Mouse (Mus musculus): ENCODE measurements around the gene Sec24c. TPM values are rescaled to one million over a fixed set of nuclear protein-coding genes. Genes with fewer than 3 reads are reported as not detected.
A peak's percentile ranks its signal among the peaks of the same experiment; 100 is the strongest.

Sec24c gene
- polyA plus RNA-seq, 1 experiment from 2014 or later = 90.5 TPM

GRCm38 (mm10) chr14:20664436-20664835 is 9.7 kb upstream of the Sec24c start:
- Histone ChIP-seq H3K4me2 (ENCODE audit: low read depth, low read length) (no peak overlapping the region), H3K4me3 (replicated peaks; ENCODE audit: low read length) (no peak overlapping the region), H3K27me3 (ENCODE audit: control insufficient read depth, insufficient read depth, low read length) (peaks cover 3% of the 10 kb centered on the region; the same call in 1 of the 2 replicates), H3K36me3 (ENCODE audit: control insufficient read depth, insufficient read depth, low read length) (no peaks in the 10 kb centered on the region), H3K4me1 (ENCODE audit: control insufficient read depth, insufficient read depth, low read length) (peaks cover 16% of the 10 kb centered on the region), H3K9me3 (replicated peaks; ENCODE audit: control insufficient read depth, low read length) (no peaks in the 10 kb centered on the region), H3K9ac (ENCODE audit: low read length) (no peak overlapping the region), H3K27ac (ENCODE audit: low read length) (no peak overlapping the region)
- no peak for ATAC-seq (ENCODE audit: insufficient read depth, low FRiP score)
- WGBS = 53% methylated on average over 3 of the region's 3 CpGs

- H3K9ac ChIP-seq (ENCODE audit: low read length) = no peak overlapping the region
- peak; percentile 71; the same call in 1 of the 2 replicates for ATAC-seq (ENCODE audit: insufficient read depth, low FRiP score)
- 0 out of 2 replicates have a peak, but pooled peaks cover under 1% of the 10 kb centered on the region for H3K4me1 ChIP-seq (ENCODE audit: control insufficient read depth, insufficient read depth, low read length)
- no peaks in the 10 kb centered on the region for H3K27me3 ChIP-seq (ENCODE audit: control insufficient read depth, insufficient read depth, low read length)
- 70% methylated on average over 1 of the region's 1 CpGs for WGBS
- no peak overlapping the region for H3K4me2 ChIP-seq (ENCODE audit: low read depth, low read length)
- H3K27ac ChIP-seq (ENCODE audit: low read length) = peak overlapping the region; percentile 62; the same call in 1 of the 2 replicates
- no peak overlapping the region for H3K4me3 ChIP-seq (replicated peaks; ENCODE audit: low read length)
- H3K9me3 ChIP-seq (replicated peaks; ENCODE audit: control insufficient read depth, low read length) = no peaks in the 10 kb centered on the region
- H3K36me3 ChIP-seq (ENCODE audit: control insufficient read depth, insufficient read depth, low read length) = no peaks in the 10 kb centered on the region
These were observed 6.6 kb upstream of the Sec24c start for GRCm38 (mm10) chr14:20667469-20667868.

- H3K4me3 ChIP-seq (replicated peaks; ENCODE audit: low read length) = no peak within 1 kb of the TSS
- H3K36me3 ChIP-seq (ENCODE audit: control insufficient read depth, insufficient read depth, low read length) = no peaks in the 10 kb centered on the region
- ATAC-seq (ENCODE audit: insufficient read depth, low FRiP score) = no peak
- H3K27me3 ChIP-seq (ENCODE audit: control insufficient read depth, insufficient read depth, low read length) = no peaks in the 10 kb centered on the region
- H3K9me3 ChIP-seq (replicated peaks; ENCODE audit: control insufficient read depth, low read length) = no peaks in the 10 kb centered on the region
- no peaks in the 10 kb centered on the region for H3K4me1 ChIP-seq (ENCODE audit: control insufficient read depth, insufficient read depth, low read length)
- H3K4me2 ChIP-seq (ENCODE audit: low read depth, low read length) = no peak within 1 kb of the TSS
- 78% methylated on average over 8 of the region's 8 CpGs for WGBS
- peak within 1 kb of the TSS; percentile 62 for H3K27ac ChIP-seq (ENCODE audit: low read length)
- no peak within 1 kb of the TSS for H3K9ac ChIP-seq (ENCODE audit: low read length)
These were observed 5.8 kb upstream of the Sec24c start, which contains the start of gene Synpo2l for GRCm38 (mm10) chr14:20668154-20668810. TSS of gene Synpo2l (minus strand) at chr14:20668354.

- no peak for ATAC-seq (ENCODE audit: insufficient read depth, low FRiP score)
- no peak overlapping the region for H3K9ac ChIP-seq (ENCODE audit: low read length)
- H3K9me3 ChIP-seq (replicated peaks; ENCODE audit: control insufficient read depth, low read length) = no peaks in the 10 kb centered on the region
- no peaks in the 10 kb centered on the region for H3K27me3 ChIP-seq (ENCODE audit: control insufficient read depth, insufficient read depth, low read length)
- no peak overlapping the region for H3K27ac ChIP-seq (ENCODE audit: low read length)
- H3K4me3 ChIP-seq (replicated peaks; ENCODE audit: low read length) = no peak overlapping the region
- no peak overlapping the region for H3K4me2 ChIP-seq (ENCODE audit: low read depth, low read length)
- H3K4me1 ChIP-seq (ENCODE audit: control insufficient read depth, insufficient read depth, low read length) = peaks cover 13% of the 10 kb centered on the region
- 93% methylated on average over 2 of the region's 2 CpGs for WGBS
- H3K36me3 ChIP-seq (ENCODE audit: control insufficient read depth, insufficient read depth, low read length) = peaks cover 16% of the 10 kb centered on the region
These were observed 1.1 kb upstream of the Sec24c start for GRCm38 (mm10) chr14:20672990-20673389.

- peak; percentile 61; the same call in 1 of the 2 replicates for ATAC-seq (ENCODE audit: insufficient read depth, low FRiP score)
- H3K4me1 ChIP-seq (ENCODE audit: control insufficient read depth, insufficient read depth, low read length) = peaks cover 13% of the 10 kb centered on the region
- H3K27ac ChIP-seq (ENCODE audit: low read length) = peak overlapping the region; percentile 98
- peak overlapping the region; percentile 63 for H3K9ac ChIP-seq (ENCODE audit: low read length)
- WGBS = 7% methylated on average over 13 of the region's 13 CpGs
- peak overlapping the region; percentile 88 for H3K4me2 ChIP-seq (ENCODE audit: low read depth, low read length)
- peaks cover 16% of the 10 kb centered on the region for H3K36me3 ChIP-seq (ENCODE audit: control insufficient read depth, insufficient read depth, low read length)
- H3K9me3 ChIP-seq (replicated peaks; ENCODE audit: control insufficient read depth, low read length) = no peaks in the 10 kb centered on the region
- H3K4me3 ChIP-seq (replicated peaks; ENCODE audit: low read length) = peak overlapping the region; percentile 97
- no peaks in the 10 kb centered on the region for H3K27me3 ChIP-seq (ENCODE audit: control insufficient read depth, insufficient read depth, low read length)
These were observed 409 bp upstream of the Sec24c start for GRCm38 (mm10) chr14:20673735-20674063.

- Histone ChIP-seq H3K27me3 (ENCODE audit: control insufficient read depth, insufficient read depth, low read length) (no peaks in the 10 kb centered on the region), H3K36me3 (ENCODE audit: control insufficient read depth, insufficient read depth, low read length) (peaks cover 48% of the 10 kb centered on the region), H3K9me3 (replicated peaks; ENCODE audit: control insufficient read depth, low read length) (no peaks in the 10 kb centered on the region), H3K4me1 (ENCODE audit: control insufficient read depth, insufficient read depth, low read length) (peaks cover 13% of the 10 kb centered on the region), H3K27ac (ENCODE audit: low read length) (no peak overlapping the region), H3K9ac (ENCODE audit: low read length) (no peak overlapping the region), H3K4me3 (replicated peaks; ENCODE audit: low read length) (no peak overlapping the region), H3K4me2 (ENCODE audit: low read depth, low read length) (no peak overlapping the region)
- 89% methylated on average over 4 of the region's 4 CpGs for WGBS
- ATAC-seq (ENCODE audit: insufficient read depth, low FRiP score) = no peak
These were observed 3.8 kb downstream of the Sec24c start for GRCm38 (mm10) chr14:20677906-20678305.

GRCm38 (mm10) chr14:20681742-20682141 is 7.6 kb downstream of the Sec24c start:
- Histone ChIP-seq H3K27ac (ENCODE audit: low read length) (no peak overlapping the region), H3K4me3 (replicated peaks; ENCODE audit: low read length) (no peak overlapping the region), H3K4me2 (ENCODE audit: low read depth, low read length) (no peak overlapping the region), H3K27me3 (ENCODE audit: control insufficient read depth, insufficient read depth, low read length) (no peaks in the 10 kb centered on the region), H3K36me3 (ENCODE audit: control insufficient read depth, insufficient read depth, low read length) (peaks cover 59% of the 10 kb centered on the region), H3K9me3 (replicated peaks; ENCODE audit: control insufficient read depth, low read length) (no peaks in the 10 kb centered on the region), H3K4me1 (ENCODE audit: control insufficient read depth, insufficient read depth, low read length) (no peaks in the 10 kb centered on the region), H3K9ac (ENCODE audit: low read length) (no peak overlapping the region)
- no peak for ATAC-seq (ENCODE audit: insufficient read depth, low FRiP score)
- WGBS = 83% methylated on average over 2 of the region's 2 CpGs

- Histone ChIP-seq H3K36me3 (ENCODE audit: control insufficient read depth, insufficient read depth, low read length) (peaks cover 54% of the 10 kb centered on the region), H3K9ac (ENCODE audit: low read length) (no peak overlapping the region), H3K27ac (ENCODE audit: low read length) (no peak overlapping the region), H3K4me3 (replicated peaks; ENCODE audit: low read length) (no peak overlapping the region), H3K4me1 (ENCODE audit: control insufficient read depth, insufficient read depth, low read length) (no peaks in the 10 kb centered on the region), H3K27me3 (ENCODE audit: control insufficient read depth, insufficient read depth, low read length) (no peaks in the 10 kb centered on the region), H3K4me2 (ENCODE audit: low read depth, low read length) (no peak overlapping the region), H3K9me3 (replicated peaks; ENCODE audit: control insufficient read depth, low read length) (no peaks in the 10 kb centered on the region)
- ATAC-seq (ENCODE audit: insufficient read depth, low FRiP score) = peak; percentile 59; the same call in 1 of the 2 replicates
- 71% methylated on average over 3 of the region's 3 CpGs for WGBS
These were observed 8.4 kb downstream of the Sec24c start for GRCm38 (mm10) chr14:20682498-20682897.

GRCm38 (mm10) chr14:20686576-20686975 is 12.5 kb downstream of the Sec24c start:
- no peak overlapping the region for H3K27ac ChIP-seq (ENCODE audit: low read length)
- no peaks in the 10 kb centered on the region for H3K9me3 ChIP-seq (replicated peaks; ENCODE audit: control insufficient read depth, low read length)
- no peaks in the 10 kb centered on the region for H3K4me1 ChIP-seq (ENCODE audit: control insufficient read depth, insufficient read depth, low read length)
- no peak for ATAC-seq (ENCODE audit: insufficient read depth, low FRiP score)
- no peaks in the 10 kb centered on the region for H3K27me3 ChIP-seq (ENCODE audit: control insufficient read depth, insufficient read depth, low read length)
- no peak overlapping the region for H3K4me2 ChIP-seq (ENCODE audit: low read depth, low read length)
- 94% methylated on average over 3 of the region's 3 CpGs for WGBS
- H3K36me3 ChIP-seq (ENCODE audit: control insufficient read depth, insufficient read depth, low read length) = peaks cover 60% of the 10 kb centered on the region
- H3K9ac ChIP-seq (ENCODE audit: low read length) = no peak overlapping the region
- H3K4me3 ChIP-seq (replicated peaks; ENCODE audit: low read length) = no peak overlapping the region
